Mouse (Mus musculus): ENCODE measurements at regions not wholly inside any gene's neighbourhood (a gene's known extent, or its start where the extent isn't known, plus 50 kb on each side); places are given as distances from the start of the nearest gene placed in this dataset.
"Not testable (repeated sequence)": the region's sequence is repeated elsewhere in the genome, so short reads cannot be mapped to it uniquely, and the experiment has no call there.

- DNase-seq: no peak
These were observed 102.7 kb downstream of the Eva1a start for GRCm38 (mm10) chr6:82143496-82143895.

- no peak for DNase-seq
These were observed 109.2 kb downstream of the Eva1a start for GRCm38 (mm10) chr6:82150051-82150450.

- DNase-seq: no peak
These were observed 129.7 kb downstream of the Eva1a start for GRCm38 (mm10) chr6:82170349-82171080.

GRCm38 (mm10) chr6:82174943-82175342 is 134.1 kb downstream of the Eva1a start:
- no peak for DNase-seq

- no peak for DNase-seq
These were observed 159.3 kb downstream of the Eva1a start for GRCm38 (mm10) chr6:82200130-82200529.

- no peak for DNase-seq
These were observed 164.2 kb downstream of the Eva1a start for GRCm38 (mm10) chr6:82204821-82205566.

GRCm38 (mm10) chr6:82237834-82238233 is 164.3 kb upstream of the Tacr1 start:
- DNase-seq: peak; percentile 58

- no peak for DNase-seq
These were observed 161.4 kb upstream of the Tacr1 start for GRCm38 (mm10) chr6:82240584-82241245.

- not testable (repeated sequence) for DNase-seq
These were observed 154.5 kb upstream of the Tacr1 start for GRCm38 (mm10) chr6:82247652-82248051.

- DNase-seq: no peak
These were observed 117.6 kb upstream of the Tacr1 start for GRCm38 (mm10) chr6:82284494-82284893.

GRCm38 (mm10) chr6:82285233-82285632 is 116.9 kb upstream of the Tacr1 start:
- DNase-seq: no peak

- no peak for DNase-seq
These were observed 108.6 kb upstream of the Tacr1 start for GRCm38 (mm10) chr6:82293507-82293906.

- DNase-seq: no peak
These were observed 105.3 kb upstream of the Tacr1 start for GRCm38 (mm10) chr6:82296673-82297328.

GRCm38 (mm10) chr6:82302241-82302640 is 99.9 kb upstream of the Tacr1 start:
- DNase-seq: not testable (repeated sequence)

- DNase-seq: no peak
These were observed 88.4 kb upstream of the Tacr1 start for GRCm38 (mm10) chr6:82313691-82314090.
